Mouse (Mus musculus) midbrain, embryonic 14.5 days (tissue): ENCODE measurements around the gene Olfr118. TPM values are rescaled to one million over a fixed set of nuclear protein-coding genes. Genes with fewer than 3 reads are reported as not detected.
"Not testable (repeated sequence)": the region's sequence is repeated elsewhere in the genome, so short reads cannot be mapped to it uniquely, and the experiment has no call there.

Source experiments
- ATAC-seq: fragments of 200-750 bp; cut with Nextera tagmentation; 2 replicates; pipeline ENCODE4 v1.8.0; 2017; ENCODE audit warnings: moderate number of reproducible peaks, moderate library complexity; ENCODE audit not compliant: low FRiP score, low TSS enrichment
- DNase-seq: peaks from one replicate; pipeline ENCODE4 v3.0.0-alpha.2; 2015
- H3K27ac ChIP-seq: fragments of 300-500 bp; sonication (generic); replicated peaks from 2 replicates; pipeline ENCODE4 v1.5.1; 2014; ENCODE audit warnings: mild to moderate bottlenecking, low read depth, low read length, moderate library complexity
- H3K27me3 ChIP-seq: fragments of 300-500 bp; sonication (generic); 2 replicates; pipeline ENCODE4 v1.6.1; 2014; ENCODE audit warnings: low read length, control low read depth, mixed read lengths; ENCODE audit not compliant: control insufficient read depth, insufficient read depth
- H3K36me3 ChIP-seq: fragments of 300-500 bp; sonication (generic); 2 replicates; pipeline ENCODE4 v1.6.1; 2014; ENCODE audit warnings: low read length, control low read depth; ENCODE audit not compliant: control insufficient read depth, insufficient read depth
- H3K4me1 ChIP-seq: fragments of 300-500 bp; sonication (generic); 2 replicates; pipeline ENCODE4 v1.6.1; 2014; ENCODE audit warnings: mild to moderate bottlenecking, antibody characterized with exemption, low read length, control low read depth; ENCODE audit not compliant: control insufficient read depth, insufficient read depth
- H3K4me2 ChIP-seq: fragments of 300-500 bp; sonication (generic); 2 replicates; pipeline ENCODE4 v1.6.1; 2014; ENCODE audit warnings: mild to moderate bottlenecking, low read length, moderate library complexity
- H3K4me3 ChIP-seq: fragments of 300-500 bp; sonication (generic); replicated peaks from 2 replicates; pipeline ENCODE4 v1.5.1; 2014; ENCODE audit warnings: low read depth, low read length
- H3K9ac ChIP-seq: fragments of 300-500 bp; sonication (generic); replicated peaks from 2 replicates; pipeline ENCODE4 v1.6.1; 2014; ENCODE audit warnings: mild to moderate bottlenecking, low read length, moderate library complexity
- H3K9me3 ChIP-seq: fragments of 300-500 bp; sonication (generic); 2 replicates; pipeline ENCODE4 v1.6.1; 2016; ENCODE audit warnings: low read length, control low read depth, mixed read lengths; ENCODE audit not compliant: control insufficient read depth
- WGBS: fragments of 180-500 bp; shearing (Covaris S2); extraction: QIAGEN DNeasy Blood & Tissue Kit; methylation state at CpG from one replicate; pipeline ENCODE4 v1.1.7; 2014; 5-methylcytosine and 5-hydroxymethylcytosine counted together
- polyA plus RNA-seq: library from polyadenylated mRNA; unstranded; fragments of >200 nt; fragmentation: Nextera tagmentation; extraction: Ambion mirVana; gene quantifications from 2 replicates; pipeline ENCODE4 v1.2.1, GENCODE M21; 2014

The Olfr118 gene
- not detected in 2 replicates for polyA plus RNA-seq

GRCm38 (mm10) chr17:37666688-37667087, at the start of gene Olfr118:
Gene Olfr118 (plus strand): TSS chr17:37666988.
- H3K36me3 ChIP-seq: no peaks in the 10 kb centered on the region
- H3K9me3 ChIP-seq: no peaks in the 10 kb centered on the region; the same call in 1 of the 2 replicates
- no peak within 1 kb of the TSS for H3K4me3 ChIP-seq
- no peak for ATAC-seq
- DNase-seq: no peak
- no peak within 1 kb of the TSS for H3K4me2 ChIP-seq
- WGBS: 65% methylated on average over 2 of the region's 2 CpGs
- H3K27me3 ChIP-seq: no peaks in the 10 kb centered on the region
- H3K27ac ChIP-seq: no peak within 1 kb of the TSS
- no peak within 1 kb of the TSS for H3K9ac ChIP-seq
- H3K4me1 ChIP-seq: no peaks in the 10 kb centered on the region

GRCm38 (mm10) chr17:37627009-37627408, 39.8 kb upstream of the Olfr118 start, which contains the start of the genes Olfr115 and Olfr116:
Gene Olfr115 (minus strand): TSS chr17:37627109.
Gene Olfr116 (minus strand): TSS chr17:37627199.
- Histone ChIP-seq H3K9me3 (peaks cover 7% of the 10 kb centered on the region; the same call in 1 of the 2 replicates), H3K27me3 (no peaks in the 10 kb centered on the region), H3K9ac (no peak within 1 kb of the TSS), H3K4me3 (no peak within 1 kb of the TSS), H3K36me3 (no peaks in the 10 kb centered on the region), H3K27ac (no peak within 1 kb of the TSS), H3K4me2 (no peak within 1 kb of the TSS), H3K4me1 (no peaks in the 10 kb centered on the region)
- no peak for DNase-seq
- no peak for ATAC-seq
- 83% methylated on average over 2 of the region's 2 CpGs for WGBS

- no peak within 1 kb of the TSS for H3K27ac ChIP-seq
- H3K4me1 ChIP-seq: no peaks in the 10 kb centered on the region
- no peaks in the 10 kb centered on the region; the same call in 1 of the 2 replicates for H3K9me3 ChIP-seq
- ATAC-seq (no peak), DNase-seq (no peak)
- H3K4me2 ChIP-seq: no peak within 1 kb of the TSS
- H3K4me3 ChIP-seq: no peak within 1 kb of the TSS
- 69% methylated on average over 1 of the region's 1 CpGs for WGBS
- H3K27me3 ChIP-seq: no peaks in the 10 kb centered on the region
- no peak within 1 kb of the TSS for H3K9ac ChIP-seq
- H3K36me3 ChIP-seq: no peaks in the 10 kb centered on the region
Measured at GRCm38 (mm10) chr17:37663682-37664081, 3.1 kb upstream of the Olfr118 start, which contains the start of gene Olfr117. Gene Olfr117 (minus strand): TSS chr17:37663782.

GRCm38 (mm10) chr17:37696264-37696663, 29.5 kb downstream of the Olfr118 start, which contains the start of gene Olfr119:
Gene Olfr119 (plus strand): TSS chr17:37696564.
- ATAC-seq, DNase-seq: not testable (repeated sequence)

GRCm38 (mm10) chr17:37721508-37721907, 54.7 kb downstream of the Olfr118 start, which contains the start of gene Olfr120:
Gene Olfr120 (plus strand): TSS chr17:37721808.
- ATAC-seq: no peak
- 73% methylated on average over 1 of the region's 1 CpGs for WGBS

More at GRCm38 (mm10) chr17:37696264-37696663, 29.5 kb downstream of the Olfr118 start, which contains the start of gene Olfr119:
- H3K36me3 ChIP-seq, H3K27me3 ChIP-seq, H3K4me3 ChIP-seq, H3K4me2 ChIP-seq, H3K9ac ChIP-seq, H3K4me1 ChIP-seq, H3K9me3 ChIP-seq, H3K27ac ChIP-seq: not testable (repeated sequence)
- 45% methylated on average over 1 of the region's 1 CpGs for WGBS

More at GRCm38 (mm10) chr17:37721508-37721907, 54.7 kb downstream of the Olfr118 start, which contains the start of gene Olfr120:
- H3K36me3 ChIP-seq: no peaks in the 10 kb centered on the region
- no peak within 1 kb of the TSS for H3K27ac ChIP-seq
- H3K27me3 ChIP-seq: no peaks in the 10 kb centered on the region
- no peak for DNase-seq
- H3K9me3 ChIP-seq: no peaks in the 10 kb centered on the region
- H3K9ac ChIP-seq: no peak within 1 kb of the TSS
- no peak within 1 kb of the TSS for H3K4me2 ChIP-seq
- no peak within 1 kb of the TSS for H3K4me3 ChIP-seq
- H3K4me1 ChIP-seq: no peaks in the 10 kb centered on the region

Other genes with a start within 250 kb of the Olfr118 start
- not detected in 2 replicates for gene Olfr108, start 221.5 kb upstream of the Olfr118 start, polyA plus RNA-seq
- not detected in 2 replicates for gene Olfr109, start 208.1 kb upstream of the Olfr118 start, polyA plus RNA-seq
- gene H2-M2, start 183.4 kb upstream of the Olfr118 start, polyA plus RNA-seq: not detected in 2 replicates
- gene Olfr110, start 174.5 kb upstream of the Olfr118 start, polyA plus RNA-seq: not detected in 2 replicates
- gene Olfr111, start 159.0 kb upstream of the Olfr118 start, polyA plus RNA-seq: not detected in 2 replicates
- gene Olfr112, start 97.5 kb upstream of the Olfr118 start, polyA plus RNA-seq: not detected in 2 replicates
- gene Olfr113, start 89.3 kb upstream of the Olfr118 start, polyA plus RNA-seq: not detected in 2 replicates
- not detected in 2 replicates for gene Olfr114, start 74.2 kb upstream of the Olfr118 start, polyA plus RNA-seq
- gene Olfr115, start 39.9 kb upstream of the Olfr118 start, polyA plus RNA-seq: not detected in 2 replicates
- not detected in 2 replicates for gene Olfr116, start 39.8 kb upstream of the Olfr118 start, polyA plus RNA-seq
- gene Olfr117, start 3.2 kb upstream of the Olfr118 start, polyA plus RNA-seq: not detected in 2 replicates
- gene Olfr119, start 29.6 kb downstream of the Olfr118 start, polyA plus RNA-seq: not detected in 2 replicates
- not detected in 2 replicates for gene Olfr120, start 54.8 kb downstream of the Olfr118 start, polyA plus RNA-seq
- gene Olfr121, start 81.9 kb downstream of the Olfr118 start, polyA plus RNA-seq: not detected in 2 replicates
- gene Olfr122, start 101.6 kb downstream of the Olfr118 start, polyA plus RNA-seq: not detected in 2 replicates
- gene Olfr123, start 126.5 kb downstream of the Olfr118 start, polyA plus RNA-seq: not detected in 2 replicates
- gene Olfr124, start 132.9 kb downstream of the Olfr118 start, polyA plus RNA-seq: not detected in 2 replicates
- not detected in 2 replicates for gene Olfr125, start 166.0 kb downstream of the Olfr118 start, polyA plus RNA-seq
- gene Olfr126, start 180.5 kb downstream of the Olfr118 start, polyA plus RNA-seq: not detected in 2 replicates
- gene Olfr127, start 233.4 kb downstream of the Olfr118 start, polyA plus RNA-seq: not detected in 2 replicates